Mouse (Mus musculus) monocyte, adult 2 months (primary cell): ENCODE results near the gene Plaa.
A peak's percentile ranks its signal among the peaks of the same experiment; 100 is the strongest.

Experiments
- DNase-seq, 2 experiments: peaks; one replicate each; pipeline ENCODE4 v3.0.0; 2022; ENCODE audit warnings: low spot score in 2 of 2, low read depth in 1 of 2

Gene Plaa

GRCm38 (mm10) chr4:94556265-94557054, 46.6 kb downstream of the Plaa start, which contains the start of the genes Gm10306 and Caap1:
Gene Gm10306, plus strand, starts transcription at chr4:94556546.
Gene Caap1, minus strand, starts transcription at chr4:94556796.
- peak; percentile 66 to 90 for DNase-seq

DNA sequence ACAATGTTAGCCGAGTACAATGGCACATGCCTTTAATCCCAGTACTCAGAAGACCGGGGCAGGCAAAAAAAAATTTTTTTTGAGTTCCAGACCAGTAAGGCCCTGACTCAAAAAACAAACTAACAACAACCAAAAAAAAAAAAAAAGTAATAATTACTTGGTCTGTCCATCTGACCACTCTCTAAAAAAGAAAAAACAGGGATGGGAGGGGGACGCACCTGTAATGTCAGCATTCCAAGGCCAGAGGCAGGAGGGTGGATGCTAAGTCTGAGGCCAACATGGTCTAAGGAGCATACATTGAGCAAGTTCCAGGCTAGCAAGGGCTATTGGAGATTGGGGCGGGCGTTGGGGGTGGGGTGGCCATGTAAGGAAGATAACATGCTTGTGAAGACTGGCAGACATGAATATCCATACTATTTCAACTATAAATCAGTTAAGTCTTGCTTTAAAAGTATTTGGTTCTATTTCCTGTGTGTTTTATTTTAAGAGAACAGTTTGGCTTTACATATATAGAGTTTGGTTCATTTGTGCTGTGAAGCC, 48.0 kb downstream of the Plaa start:
- no peak for DNase-seq

DNA sequence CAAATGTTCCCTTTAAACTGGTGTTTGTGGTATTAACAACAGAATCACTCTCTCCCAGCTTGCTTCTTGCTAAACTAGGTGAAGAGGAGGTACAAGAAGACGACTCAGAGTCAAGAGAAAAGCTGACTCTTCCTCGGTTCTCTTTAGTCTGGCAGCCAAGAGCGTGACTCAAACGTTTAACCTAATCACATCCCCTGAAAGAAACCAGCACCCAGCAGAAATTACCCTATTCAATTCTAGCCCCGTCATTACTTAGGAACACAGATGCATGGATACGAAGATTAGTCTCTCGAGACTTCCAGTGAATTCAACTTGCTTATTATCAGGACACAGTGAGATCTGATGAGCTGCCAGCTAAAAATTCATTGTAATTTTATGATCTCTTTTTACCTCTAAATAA, 58.7 kb downstream of the Plaa start:
- no peak for DNase-seq

GRCm38 (mm10) chr4:94543041-94543440, 60.0 kb downstream of the Plaa start:
- no peak for DNase-seq

DNA sequence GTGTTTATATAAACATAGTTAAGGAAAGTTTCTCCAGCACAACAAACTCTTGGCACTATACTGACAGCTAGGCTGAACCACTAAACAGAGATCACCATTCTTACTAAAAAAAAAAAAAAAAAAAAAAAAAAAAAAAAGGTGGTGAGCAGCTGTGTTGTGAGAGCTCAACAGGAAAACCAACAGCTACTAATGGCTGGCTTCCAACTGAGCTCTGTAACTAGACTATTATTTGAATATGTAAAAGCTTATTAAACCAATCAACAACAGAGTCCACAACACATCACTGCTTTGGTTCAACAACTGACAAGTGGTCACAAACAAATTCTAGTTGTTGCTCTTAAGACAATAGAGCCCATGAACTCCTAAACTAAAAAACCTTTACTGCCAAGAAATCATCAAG, 69.8 kb downstream of the Plaa start:
- no peak for DNase-seq

DNA sequence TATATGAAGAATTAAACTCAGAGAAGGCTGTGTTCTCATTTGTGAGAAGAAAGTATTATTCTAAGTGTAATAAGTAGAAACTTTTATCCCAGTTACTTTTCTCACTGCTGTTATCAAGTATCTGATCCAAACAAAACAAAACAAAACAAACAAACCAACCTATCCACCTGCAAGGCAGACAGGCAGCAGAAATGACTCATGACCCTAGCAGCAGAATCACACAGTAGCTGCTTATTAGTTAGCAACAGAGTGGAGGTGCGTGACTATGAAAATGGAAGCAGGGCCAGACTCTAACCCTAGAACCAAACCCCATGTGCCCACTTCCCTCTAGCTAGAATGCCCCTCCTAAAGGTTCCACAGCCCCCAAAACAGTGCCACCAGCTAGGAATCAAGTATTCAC, 73.6 kb downstream of the Plaa start:
- DNase-seq: no peak

DNA sequence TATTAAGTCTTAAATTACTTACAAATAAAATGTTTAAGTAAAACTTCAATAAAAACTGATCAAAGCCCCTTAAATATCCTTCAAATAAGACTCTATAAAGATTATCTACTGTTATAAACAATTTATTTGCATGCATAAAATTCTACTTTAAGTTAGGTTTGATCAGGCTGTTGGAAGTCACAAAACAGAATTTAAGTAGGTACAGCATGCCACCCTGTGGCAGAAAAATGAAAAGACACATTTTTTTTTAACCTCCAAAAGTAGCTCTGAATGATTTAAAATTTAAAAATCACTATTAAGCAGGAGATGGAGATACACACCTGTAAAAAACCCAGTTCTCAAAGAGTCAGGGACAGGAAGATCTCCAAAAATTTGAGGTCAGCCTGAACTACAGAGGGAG, 79.7 kb downstream of the Plaa start:
- no peak for DNase-seq

- no peak for DNase-seq
Measured at GRCm38 (mm10) chr4:94517631-94518030, 85.4 kb downstream of the Plaa start.
